Mouse (Mus musculus) neural tube, embryonic 15.5 days (tissue): ENCODE data around the gene Palm3. TPM values are rescaled to one million over a fixed set of nuclear protein-coding genes. Genes with fewer than 3 reads are reported as not detected.
A peak's percentile ranks its signal among the peaks of the same experiment; 100 is the strongest.
"Not testable (repeated sequence)": the region's sequence is repeated elsewhere in the genome, so short reads cannot be mapped to it uniquely, and the experiment has no call there.

Experiments used
- ATAC-seq: fragments of 200-750 bp; cut with Nextera tagmentation; 2 replicates; pipeline ENCODE4 v1.8.0; 2017; ENCODE audit warnings: mild to moderate bottlenecking, moderate TSS enrichment, moderate library complexity; ENCODE audit not compliant: low FRiP score
- H3K27ac ChIP-seq: fragments of 300-500 bp; sonication (generic); replicated peaks from 2 replicates; pipeline ENCODE4 v1.5.1; 2015; ENCODE audit warnings: mild to moderate bottlenecking, inconsistent platforms
- H3K27me3 ChIP-seq: fragments of 300-500 bp; sonication (generic); replicated peaks from 2 replicates; pipeline ENCODE4 v1.6.1; 2015; ENCODE audit warnings: inconsistent platforms
- H3K36me3 ChIP-seq: fragments of 300-500 bp; sonication (generic); 2 replicates; pipeline ENCODE4 v1.6.1; 2015; ENCODE audit warnings: inconsistent platforms
- H3K4me1 ChIP-seq: fragments of 300-500 bp; sonication (generic); 2 replicates; pipeline ENCODE4 v1.6.1; 2015; ENCODE audit warnings: inconsistent platforms
- H3K4me2 ChIP-seq: fragments of 300-500 bp; sonication (generic); 2 replicates; pipeline ENCODE4 v1.6.1; 2015; ENCODE audit warnings: inconsistent platforms, mild to moderate bottlenecking, moderate library complexity
- H3K4me3 ChIP-seq: fragments of 300-500 bp; sonication (generic); replicated peaks from 2 replicates; pipeline ENCODE4 v1.5.1; 2015; ENCODE audit warnings: mild to moderate bottlenecking, inconsistent platforms
- H3K9ac ChIP-seq: fragments of 300-500 bp; sonication (generic); replicated peaks from 2 replicates; pipeline ENCODE4 v1.6.1; 2015; ENCODE audit warnings: mild to moderate bottlenecking, inconsistent platforms
- H3K9me3 ChIP-seq: fragments of 300-500 bp; sonication (generic); replicated peaks from 2 replicates; pipeline ENCODE4 v1.6.1; 2016; ENCODE audit warnings: inconsistent platforms
- WGBS: fragments of 180-500 bp; shearing (Covaris S2); methylation state at CpG from one replicate; pipeline ENCODE4 v1.1.7; 2015; ENCODE audit warnings: mixed read lengths; 5-methylcytosine and 5-hydroxymethylcytosine counted together
- polyA plus RNA-seq: library from polyadenylated mRNA; unstranded; fragments of >200 nt; fragmentation: Nextera tagmentation; extraction: Ambion mirVana; gene quantifications from 2 replicates; pipeline ENCODE4 v1.2.1, GENCODE M21; 2015

The Palm3 gene
- polyA plus RNA-seq, 1 experiment from 2014 or later, result 14.1 TPM

GRCm38 (mm10) chr8:83999057-83999705 lies 22.1 kb upstream of the Palm3 start:
- Histone ChIP-seq H3K36me3 (peaks cover 16% of the 10 kb centered on the region), H3K4me3 (peak overlapping the region; percentile 82), H3K9me3 (no peaks in the 10 kb centered on the region), H3K4me2 (peak overlapping the region; percentile 91), H3K9ac (peak overlapping the region; percentile 76), H3K27me3 (peaks cover 16% of the 10 kb centered on the region), H3K27ac (peak overlapping the region; percentile 81; the same call in 1 of the 2 replicates), H3K4me1 (peaks cover 37% of the 10 kb centered on the region)
- WGBS, result 70% methylated on average over 16 of the region's 16 CpGs
- ATAC-seq, result no peak

- peak overlapping the region; percentile 91; the same call in 1 of the 2 replicates for H3K4me2 ChIP-seq
- peaks cover 16% of the 10 kb centered on the region for H3K27me3 ChIP-seq
- no peak for ATAC-seq
- no peak overlapping the region for H3K9ac ChIP-seq
- H3K9me3 ChIP-seq, result no peaks in the 10 kb centered on the region
- H3K4me1 ChIP-seq, result peaks cover 42% of the 10 kb centered on the region
- H3K27ac ChIP-seq, result no peak overlapping the region
- 100% methylated on average over 2 of the region's 2 CpGs for WGBS
- peaks cover 11% of the 10 kb centered on the region for H3K36me3 ChIP-seq
- peak overlapping the region; percentile 82; the same call in 1 of the 2 replicates for H3K4me3 ChIP-seq
Measured at GRCm38 (mm10) chr8:83999825-84000224, 21.4 kb upstream of the Palm3 start.

DNA sequence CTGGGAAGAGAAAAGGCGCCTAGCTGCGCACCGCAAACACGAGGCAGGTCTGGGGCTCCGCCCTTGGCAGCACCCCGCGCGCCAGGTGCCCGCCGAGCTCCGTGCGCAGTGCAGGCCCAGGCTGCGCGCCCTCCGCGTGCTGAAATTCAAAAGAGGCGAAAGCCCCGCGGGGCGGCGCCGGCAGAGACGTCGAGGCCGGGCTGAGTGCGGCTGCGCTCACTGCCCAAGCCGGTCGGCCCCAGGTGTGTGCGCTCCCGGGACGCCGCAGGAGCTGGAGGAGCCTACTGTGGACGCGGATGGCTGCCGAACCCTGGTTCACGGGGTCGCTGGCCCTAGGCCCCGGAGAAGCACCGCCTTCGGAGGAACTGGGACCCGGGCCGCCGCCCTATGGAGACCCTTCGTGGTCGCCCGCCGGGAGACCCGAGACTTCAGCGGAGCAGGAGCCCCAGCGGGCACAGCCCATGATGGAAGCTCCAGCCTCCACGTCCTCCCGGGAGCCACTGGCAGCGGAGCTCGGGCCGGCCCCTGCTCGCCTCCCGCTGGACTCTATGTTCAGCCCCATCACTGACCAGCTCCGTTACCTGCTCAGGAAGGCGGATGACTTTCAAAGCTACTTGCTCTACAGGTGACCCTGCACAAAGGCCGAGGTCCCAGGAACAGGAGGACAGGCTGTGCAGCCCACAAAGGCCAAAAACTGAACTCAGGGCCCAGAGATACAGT lies 19.8 kb upstream of the Palm3 start, which contains the start of gene 1700067K01Rik:
TSS of gene 1700067K01Rik (plus strand) at position 222 of the 720 bp plus-strand sequence.
- H3K4me3 ChIP-seq, result no peak within 1 kb of the TSS
- H3K36me3 ChIP-seq, result peaks cover 5% of the 10 kb centered on the region
- peaks cover 16% of the 10 kb centered on the region for H3K27me3 ChIP-seq
- no peak for ATAC-seq
- H3K9ac ChIP-seq, result no peak within 1 kb of the TSS
- H3K9me3 ChIP-seq, result no peaks in the 10 kb centered on the region
- 23% methylated on average over 61 of the region's 61 CpGs for WGBS
- peaks cover 42% of the 10 kb centered on the region for H3K4me1 ChIP-seq
- peak within 1 kb of the TSS; percentile 13; the same call in 1 of the 2 replicates for H3K4me2 ChIP-seq
- no peak within 1 kb of the TSS for H3K27ac ChIP-seq

DNA sequence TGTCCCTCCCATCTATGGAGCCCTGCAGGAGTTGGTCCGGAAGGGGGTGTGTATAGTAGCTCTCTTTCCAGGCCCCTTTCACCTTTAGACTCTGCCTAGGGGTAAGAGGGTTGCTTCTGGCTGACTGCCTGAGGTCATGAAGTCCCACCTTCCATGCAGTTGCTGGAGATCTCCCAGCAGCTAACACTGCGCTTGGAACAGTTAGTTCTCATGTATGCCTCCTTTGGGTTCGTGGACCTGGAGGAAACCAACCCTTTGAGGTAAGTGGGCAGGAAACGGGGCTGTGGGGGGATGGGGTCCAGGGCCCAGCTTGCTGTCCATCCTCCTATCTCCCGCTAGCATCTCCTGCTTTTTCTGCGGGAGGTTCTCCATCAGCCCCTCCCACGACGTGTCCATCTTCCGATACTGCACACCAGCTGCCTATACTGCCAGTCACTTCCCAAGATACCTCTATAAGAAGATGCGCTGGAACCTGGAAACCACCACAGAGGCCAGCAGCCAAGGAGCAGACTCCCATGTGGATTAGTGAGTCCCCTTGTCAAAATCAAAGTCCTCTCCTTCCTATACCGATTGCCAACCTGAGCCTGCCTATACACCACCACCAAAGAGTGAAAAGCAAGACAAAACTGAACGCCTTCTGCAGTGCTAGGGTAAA lies 18.2 kb upstream of the Palm3 start:
- Histone ChIP-seq H3K9ac (no peak overlapping the region), H3K27ac (no peak overlapping the region), H3K36me3 (peaks cover 5% of the 10 kb centered on the region), H3K9me3 (no peaks in the 10 kb centered on the region), H3K4me1 (peaks cover 40% of the 10 kb centered on the region), H3K4me3 (no peak overlapping the region), H3K27me3 (peaks cover 16% of the 10 kb centered on the region), H3K4me2 (no peak overlapping the region)
- WGBS, result 63% methylated on average over 12 of the region's 12 CpGs
- no peak for ATAC-seq

DNA sequence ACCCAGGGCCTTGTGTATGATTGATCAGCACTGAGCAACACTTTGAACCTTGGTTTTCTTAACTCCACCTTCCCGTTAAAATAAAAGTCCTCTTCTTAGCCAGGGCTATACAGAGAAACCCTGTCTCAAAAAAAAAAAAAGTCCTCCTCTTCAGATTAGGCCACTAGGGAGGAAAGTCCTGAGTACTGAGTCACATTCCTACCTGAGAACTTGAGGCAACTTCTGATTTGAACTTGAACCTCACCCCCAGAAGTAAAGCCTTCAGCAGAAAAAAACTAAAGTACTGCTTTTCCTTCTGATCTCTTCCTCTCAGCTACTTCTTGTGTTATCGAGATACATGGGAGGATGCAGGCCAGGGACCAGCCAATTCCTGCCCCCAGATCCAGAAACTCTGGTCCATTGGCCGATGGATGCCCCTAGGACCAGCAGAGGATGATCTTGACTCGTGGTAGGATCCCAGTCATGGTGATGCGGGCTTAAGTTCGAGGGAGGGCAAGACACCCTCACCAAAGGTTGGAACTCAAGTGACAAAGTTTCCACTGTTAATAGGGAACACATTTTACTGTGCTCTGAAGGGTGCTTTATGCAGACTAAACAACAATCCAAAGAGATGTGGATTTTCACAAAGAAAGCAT lies 17.5 kb upstream of the Palm3 start:
- WGBS, result 81% methylated on average over 6 of the region's 6 CpGs
- no peaks in the 10 kb centered on the region for H3K9me3 ChIP-seq

GRCm38 (mm10) chr8:84004533-84005201 lies 16.6 kb upstream of the Palm3 start:
- peak overlapping the region; percentile 77 for H3K27ac ChIP-seq
- WGBS, result under 1% methylated on average over 30 of the region's 30 CpGs
- peaks cover 28% of the 10 kb centered on the region for H3K4me1 ChIP-seq
- H3K4me3 ChIP-seq, result peak overlapping the region; percentile 63
- H3K9me3 ChIP-seq, result no peaks in the 10 kb centered on the region
- peak overlapping the region; percentile 96 for H3K4me2 ChIP-seq
- ATAC-seq, result peak; percentile 87
- peak overlapping the region; percentile 65 for H3K9ac ChIP-seq
- peaks cover 3% of the 10 kb centered on the region for H3K36me3 ChIP-seq
- H3K27me3 ChIP-seq, result peaks cover 17% of the 10 kb centered on the region

More for the DNA sequence above, 17.5 kb upstream of the Palm3 start:
- Histone ChIP-seq H3K4me2 (peak overlapping the region; percentile 96), H3K4me1 (peaks cover 36% of the 10 kb centered on the region), H3K9ac (peak overlapping the region; percentile 65; the same call in 1 of the 2 replicates), H3K27me3 (peaks cover 16% of the 10 kb centered on the region), H3K4me3 (peak overlapping the region; percentile 63), H3K36me3 (peaks cover 5% of the 10 kb centered on the region), H3K27ac (no peak overlapping the region)
- ATAC-seq, result no peak

DNA sequence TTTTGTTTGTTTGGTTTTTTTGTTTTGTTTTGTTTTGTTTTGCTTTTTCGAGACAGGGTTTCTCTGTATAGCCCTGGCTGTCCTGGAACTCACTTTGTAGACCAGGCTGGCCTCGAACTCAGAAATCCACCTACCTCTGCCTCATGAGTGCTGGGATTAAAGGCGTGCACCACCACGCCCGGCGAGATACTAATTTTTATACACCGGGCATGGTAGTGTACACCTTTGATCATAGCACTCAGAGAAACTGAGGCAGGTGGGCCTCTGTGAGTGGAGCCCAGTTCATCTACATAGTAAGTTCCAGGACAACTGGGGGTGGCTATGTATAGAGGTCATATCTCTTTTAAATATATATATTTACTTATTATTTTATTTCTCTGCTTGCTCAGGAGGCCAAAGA lies 15.8 kb upstream of the Palm3 start:
- not testable (repeated sequence) for H3K36me3 ChIP-seq, H3K9ac ChIP-seq, H3K4me2 ChIP-seq, H3K4me3 ChIP-seq, ATAC-seq, H3K9me3 ChIP-seq, H3K27ac ChIP-seq
- WGBS, result 97% methylated on average over 7 of the region's 7 CpGs
- Histone ChIP-seq H3K4me1 (peaks cover 32% of the 10 kb centered on the region), H3K27me3 (peaks cover 22% of the 10 kb centered on the region)

GRCm38 (mm10) chr8:84008362-84008761 lies 12.9 kb upstream of the Palm3 start:
- H3K9me3 ChIP-seq, result no peaks in the 10 kb centered on the region
- 33% methylated on average over 7 of the region's 7 CpGs for WGBS
- H3K27me3 ChIP-seq, result peaks cover 35% of the 10 kb centered on the region
- no peak for ATAC-seq
- H3K9ac ChIP-seq, result no peak overlapping the region
- peaks cover 48% of the 10 kb centered on the region for H3K4me1 ChIP-seq
- no peak overlapping the region for H3K4me2 ChIP-seq
- no peaks in the 10 kb centered on the region for H3K36me3 ChIP-seq
- H3K27ac ChIP-seq, result no peak overlapping the region
- no peak overlapping the region for H3K4me3 ChIP-seq

DNA sequence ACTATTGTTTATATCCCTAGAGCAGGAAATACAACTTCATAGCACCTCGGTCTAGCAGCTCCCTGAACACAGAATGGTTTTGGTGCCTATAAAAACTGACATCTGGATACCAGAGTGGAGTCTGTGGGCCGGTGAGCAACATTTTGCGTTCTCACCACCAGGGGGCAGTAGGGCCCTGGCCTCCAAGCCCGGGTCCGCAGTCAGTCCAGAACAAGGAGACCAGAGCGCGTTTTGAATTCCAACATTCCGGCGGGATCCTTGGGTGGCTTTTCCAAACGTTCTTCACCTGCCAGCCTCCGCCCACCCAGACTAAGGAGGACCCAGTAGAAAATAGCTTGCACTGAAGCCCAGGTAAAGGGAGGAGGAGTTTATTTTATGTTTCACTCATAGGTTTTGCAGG lies 11.4 kb upstream of the Palm3 start:
- peaks cover 42% of the 10 kb centered on the region for H3K27me3 ChIP-seq
- peak; percentile 39; the same call in 1 of the 2 replicates for ATAC-seq
- no peak overlapping the region for H3K9ac ChIP-seq
- H3K4me3 ChIP-seq, result no peak overlapping the region
- H3K27ac ChIP-seq, result no peak overlapping the region
- H3K9me3 ChIP-seq, result no peaks in the 10 kb centered on the region
- peaks cover 36% of the 10 kb centered on the region for H3K4me1 ChIP-seq
- WGBS, result under 1% methylated on average over 11 of the region's 11 CpGs
- peak overlapping the region; percentile 99 for H3K4me2 ChIP-seq
- H3K36me3 ChIP-seq, result no peaks in the 10 kb centered on the region

DNA sequence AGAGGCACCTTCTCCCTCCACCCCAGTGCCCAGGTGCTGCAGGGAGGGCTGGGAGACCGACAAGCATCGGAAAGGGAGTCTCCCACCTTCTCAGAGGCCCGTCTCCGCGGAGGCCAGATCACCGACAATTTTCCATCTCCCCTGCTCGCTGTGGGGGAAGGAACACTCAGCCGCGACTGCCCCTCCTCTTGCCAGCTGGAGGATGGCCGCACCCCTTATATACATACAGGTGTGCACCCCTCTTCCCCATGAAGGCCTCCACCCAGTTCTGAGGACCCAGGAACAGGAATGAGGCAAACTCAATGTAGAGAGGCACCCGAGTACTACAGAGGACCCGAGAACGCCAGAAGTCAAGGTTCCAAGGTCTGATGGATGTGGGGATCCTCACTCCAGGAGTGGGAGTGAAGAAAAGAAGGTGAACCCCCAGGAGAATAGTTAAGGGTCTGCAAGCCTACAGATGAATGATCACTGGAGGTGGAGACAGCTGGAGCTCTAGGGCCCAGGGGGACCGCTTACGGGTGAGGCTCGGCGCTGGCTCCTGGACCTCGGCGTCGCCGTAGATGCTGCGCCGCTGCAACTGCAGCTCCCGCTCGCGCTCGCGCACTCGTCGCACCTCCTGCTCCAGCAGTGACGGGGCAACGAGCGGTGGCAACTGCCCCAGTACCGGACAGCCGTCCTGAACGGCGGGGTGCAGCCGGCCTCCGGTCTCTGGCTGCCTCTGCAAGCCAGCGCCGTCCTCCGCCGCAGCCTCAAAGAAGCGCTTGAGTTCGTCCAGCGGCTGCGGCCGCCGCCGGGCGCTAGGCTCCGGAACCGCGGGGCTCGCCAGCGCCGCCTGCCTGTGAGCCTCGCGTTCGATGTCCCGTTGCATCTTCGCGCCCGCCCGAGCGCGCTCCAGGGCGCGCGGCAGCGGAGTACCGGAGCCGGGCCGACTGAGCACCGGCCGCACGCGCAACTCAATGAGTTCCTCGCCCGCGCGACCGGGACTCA lies 10.4 kb upstream of the Palm3 start:
- Histone ChIP-seq H3K27me3 (peaks cover 42% of the 10 kb centered on the region), H3K4me3 (peak overlapping the region; percentile 57), H3K4me2 (peak overlapping the region; percentile 99), H3K36me3 (no peaks in the 10 kb centered on the region), H3K9ac (peak overlapping the region; percentile 56), H3K9me3 (no peaks in the 10 kb centered on the region), H3K27ac (no peak overlapping the region), H3K4me1 (peaks cover 30% of the 10 kb centered on the region)
- peak; percentile 61 for ATAC-seq
- WGBS, result 1% methylated on average over 82 of the region's 83 CpGs
